Mouse (Mus musculus): ENCODE data around the gene Ppp4r3a.

DNA sequence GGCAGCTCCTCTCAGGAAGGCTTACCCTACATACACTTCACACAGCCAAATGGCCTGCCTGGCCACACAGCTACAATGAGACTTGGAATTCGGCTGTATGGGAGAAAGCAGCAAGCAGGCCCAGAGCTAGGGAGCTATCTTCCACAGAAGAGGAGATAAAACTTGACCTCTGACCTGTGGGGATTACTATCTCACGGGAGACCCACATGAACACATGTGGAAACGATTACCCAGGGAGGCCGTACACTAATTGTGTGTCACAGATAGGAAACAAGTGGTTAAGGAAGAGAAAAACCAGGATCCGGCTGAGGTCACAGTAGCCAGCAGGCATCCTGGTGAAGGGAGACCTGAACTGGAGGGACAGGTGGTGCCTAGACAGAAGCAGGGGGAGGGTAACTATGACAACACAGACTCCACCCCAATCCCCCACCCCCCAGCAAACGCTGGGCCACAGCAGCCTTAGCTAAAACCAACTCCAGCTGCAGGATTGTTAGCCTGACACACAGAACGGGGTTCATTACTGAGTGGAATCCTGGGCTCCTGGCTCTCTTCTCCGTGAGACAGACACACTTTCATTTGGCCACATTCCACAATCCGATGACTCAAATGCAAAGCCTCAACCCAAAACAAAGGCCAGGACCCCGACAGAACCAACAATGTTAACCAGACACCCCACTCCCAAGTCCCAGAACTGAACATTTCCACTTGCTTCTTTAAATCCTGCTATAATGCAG, 85.5 kb downstream of the Ppp4r3a start:
- TF ChIP-seq CTCF (IDR thresholded peaks at IDR 0.05; ENCODE audit: extremely low read depth, insufficient read depth, low read length) (no peak), POLR2A (IDR thresholded peaks at IDR 0.05; ENCODE audit: extremely low read depth, insufficient read depth, low read length) (no peak)
